Mouse (Mus musculus) kidney, adult 2 months (tissue): ENCODE results near the gene Piezo1. TPM values are rescaled to one million over a fixed set of nuclear protein-coding genes. Genes with fewer than 3 reads are reported as not detected.

Experiments
- DNase-seq: peaks from one replicate; pipeline ENCODE4 v3.0.0; 2021
- H3K27ac ChIP-seq: fragments of 200-500 bp; 2 replicates; pipeline ENCODE4 v1.5.1; 2012; ENCODE audit warnings: low read depth, low read length, control low read depth, inconsistent platforms; ENCODE audit not compliant: insufficient read depth
- H3K27me3 ChIP-seq: fragments of 200-500 bp; replicated peaks from 2 replicates; pipeline ENCODE4 v1.6.1; 2012; ENCODE audit warnings: mild to moderate bottlenecking, moderate library complexity, low read length, inconsistent platforms; ENCODE audit not compliant: control insufficient read depth, insufficient read depth
- H3K36me3 ChIP-seq: fragments of 200-500 bp; 2 replicates; pipeline ENCODE4 v1.6.1; 2012; ENCODE audit warnings: mild to moderate bottlenecking, moderate library complexity, low read length, inconsistent platforms; ENCODE audit not compliant: control insufficient read depth, insufficient read depth
- H3K4me1 ChIP-seq: fragments of 200-500 bp; 2 replicates; pipeline ENCODE4 v1.6.1; 2011; ENCODE audit warnings: low read length; ENCODE audit not compliant: control insufficient read depth, insufficient read depth
- H3K4me3 ChIP-seq: fragments of 200-500 bp; 2 replicates; pipeline ENCODE4 v1.5.1; 2011; ENCODE audit warnings: mild to moderate bottlenecking, low read depth, low read length, control low read depth; ENCODE audit not compliant: insufficient read depth
- CTCF ChIP-seq: fragments of 200-500 bp; conservative IDR thresholded peaks from 2 replicates; pipeline ENCODE4 v1.5.1; 2011; ENCODE audit warnings: low read depth, mild to moderate bottlenecking, control low read depth, low read length, moderate library complexity, mixed read lengths; ENCODE audit not compliant: insufficient read depth, insufficient read length
- POLR2A ChIP-seq: fragments of 200-500 bp; IDR thresholded peaks from one replicate; pipeline ENCODE4 v1.6.1; 2011; ENCODE audit warnings: low read depth, low read length, control low read depth
- WGBS: fragments of 180-500 bp; shearing (Covaris S2); methylation state at CpG from one replicate; pipeline ENCODE4 v1.1.7; 2018; 5-methylcytosine and 5-hydroxymethylcytosine counted together
- polyA plus RNA-seq: library from polyadenylated mRNA; depleted of rRNA; stranded (reverse); fragments of >200 nt; gene quantifications from 2 replicates; pipeline ENCODE4 v1.2.3, GENCODE M21; 2012

Piezo1 gene
- polyA plus RNA-seq, 1 experiment, result 102 TPM

- Histone ChIP-seq H3K4me3 (no peak overlapping the region), H3K36me3 (peaks cover 3% of the 10 kb centered on the region), H3K4me1 (no peaks in the 10 kb centered on the region), H3K27ac (no peak overlapping the region), H3K27me3 (no peaks in the 10 kb centered on the region)
- TF ChIP-seq POLR2A, result no peak
- no peak for TF ChIP-seq CTCF
- DNase-seq, result no peak
- 92% methylated on average over 9 of the region's 9 CpGs for WGBS
These were observed 62.7 kb downstream of the Piezo1 start for GRCm38 (mm10) chr8:122488387-122488786.

- WGBS, result 80% methylated on average over 12 of the region's 12 CpGs
- H3K4me1 ChIP-seq, result no peaks in the 10 kb centered on the region
- no peak overlapping the region for H3K4me3 ChIP-seq
- DNase-seq, result no peak
- H3K36me3 ChIP-seq, result no peaks in the 10 kb centered on the region; the same call in none of the 2 replicates
- H3K27ac ChIP-seq, result no peak overlapping the region
- H3K27me3 ChIP-seq, result no peaks in the 10 kb centered on the region
- no peak for TF ChIP-seq POLR2A
- TF ChIP-seq CTCF, result no peak
These were observed 66.3 kb downstream of the Piezo1 start for GRCm38 (mm10) chr8:122484831-122485230.

GRCm38 (mm10) chr8:122483877-122484276 is 67.3 kb downstream of the Piezo1 start:
- Histone ChIP-seq H3K4me1 (no peaks in the 10 kb centered on the region), H3K27ac (no peak overlapping the region), H3K36me3 (no peaks in the 10 kb centered on the region; the same call in none of the 2 replicates), H3K27me3 (no peaks in the 10 kb centered on the region), H3K4me3 (no peak overlapping the region)
- TF ChIP-seq CTCF (peak; percentile 51), POLR2A (no peak)
- 96% methylated on average over 7 of the region's 7 CpGs for WGBS
- no peak for DNase-seq

GRCm38 (mm10) chr8:122482448-122482847 is 68.7 kb downstream of the Piezo1 start:
- no peak for DNase-seq
- 92% methylated on average over 8 of the region's 8 CpGs for WGBS
- H3K36me3 ChIP-seq, result no peaks in the 10 kb centered on the region; the same call in none of the 2 replicates
- no peaks in the 10 kb centered on the region for H3K27me3 ChIP-seq
- TF ChIP-seq CTCF (no peak), POLR2A (no peak)
- no peak overlapping the region for H3K4me3 ChIP-seq
- no peaks in the 10 kb centered on the region for H3K4me1 ChIP-seq
- no peak overlapping the region for H3K27ac ChIP-seq

- Histone ChIP-seq H3K4me1 (peaks cover 7% of the 10 kb centered on the region; the same call in 1 of the 2 replicates), H3K27ac (no peak within 1 kb of the TSS; the same call in 1 of the 2 replicates), H3K36me3 (no peaks in the 10 kb centered on the region), H3K27me3 (no peaks in the 10 kb centered on the region), H3K4me3 (peak within 1 kb of the TSS; percentile 90)
- DNase-seq, result peak; percentile 92
- TF ChIP-seq POLR2A (peak; percentile 28), CTCF (no peak)
- under 1% methylated on average over 103 of the region's 103 CpGs for WGBS
These were observed 75.4 kb downstream of the Piezo1 start, which contains the start of the genes Rnf166 and Ctu2 for GRCm38 (mm10) chr8:122475580-122476320. Gene Rnf166, minus strand, starts transcription at chr8:122476064. Gene Ctu2, plus strand, starts transcription at chr8:122476143.

- Histone ChIP-seq H3K27me3 (no peaks in the 10 kb centered on the region), H3K4me3 (peak overlapping the region; percentile 90), H3K27ac (no peak overlapping the region), H3K4me1 (peaks cover 7% of the 10 kb centered on the region; the same call in 1 of the 2 replicates), H3K36me3 (no peaks in the 10 kb centered on the region)
- peak; percentile 56 for DNase-seq
- TF ChIP-seq CTCF (no peak), POLR2A (no peak)
- under 1% methylated on average over 16 of the region's 16 CpGs for WGBS
These were observed 76.1 kb downstream of the Piezo1 start for GRCm38 (mm10) chr8:122474951-122475560.

GRCm38 (mm10) chr8:122473911-122474421 is 77.2 kb downstream of the Piezo1 start:
- no peaks in the 10 kb centered on the region for H3K27me3 ChIP-seq
- H3K4me1 ChIP-seq, result peaks cover 13% of the 10 kb centered on the region
- H3K4me3 ChIP-seq, result no peak overlapping the region
- no peak overlapping the region for H3K27ac ChIP-seq
- H3K36me3 ChIP-seq, result no peaks in the 10 kb centered on the region
- TF ChIP-seq CTCF, result no peak
- TF ChIP-seq POLR2A, result no peak
- DNase-seq, result no peak
- WGBS, result 81% methylated on average over 8 of the region's 8 CpGs
